Mouse (Mus musculus) adipocyte (in vitro differentiated cells): Measurements from ENCODE around the gene Rdh16.
"Not testable (repeated sequence)": the region's sequence is repeated elsewhere in the genome, so short reads cannot be mapped to it uniquely, and the experiment has no call there.

Source experiments
- DNase-seq: peaks from one replicate; pipeline ENCODE4 v3.0.0-alpha.2; 2016; ENCODE audit warnings: low spot score

The Rdh16 gene

GRCm38 (mm10) chr10:127800891-127801290 is at the start of gene Rdh16:
Gene Rdh16, plus strand, starts transcription at chr10:127801152.
- DNase-seq, result no peak

- DNase-seq, result no peak
Observed at GRCm38 (mm10) chr10:127751548-127751947, 49.4 kb upstream of the Rdh16 start, which contains the start of gene Gpr182. Gene Gpr182, minus strand, starts transcription at chr10:127751732.

- peak; percentile 24 for DNase-seq
Observed at GRCm38 (mm10) chr10:127754566-127755166, 46.3 kb upstream of the Rdh16 start.

GRCm38 (mm10) chr10:127755246-127755645 is 45.7 kb upstream of the Rdh16 start:
- peak; percentile 69 for DNase-seq

- no peak for DNase-seq
Observed at GRCm38 (mm10) chr10:127755770-127756468, 45.0 kb upstream of the Rdh16 start.

- DNase-seq, result no peak
Observed at GRCm38 (mm10) chr10:127759181-127760110, 41.5 kb upstream of the Rdh16 start, which contains the start of the genes Rdh1 and Rdh16f1. Gene Rdh1, plus strand, starts transcription at chr10:127759721. Gene Rdh16f1, plus strand, starts transcription at chr10:127759787.

GRCm38 (mm10) chr10:127762926-127763325 is 38.0 kb upstream of the Rdh16 start:
- not testable (repeated sequence) for DNase-seq

GRCm38 (mm10) chr10:127763914-127764680 is 36.9 kb upstream of the Rdh16 start:
- DNase-seq, result no peak

GRCm38 (mm10) chr10:127766564-127766963 is 34.4 kb upstream of the Rdh16 start:
- DNase-seq, result no peak

- DNase-seq, result no peak
Observed at GRCm38 (mm10) chr10:127776011-127776410, 24.9 kb upstream of the Rdh16 start, which contains the start of gene Rdh9. Gene Rdh9, plus strand, starts transcription at chr10:127776386.

GRCm38 (mm10) chr10:127782321-127782720 is 18.6 kb upstream of the Rdh16 start:
- not testable (repeated sequence) for DNase-seq

GRCm38 (mm10) chr10:127785411-127785810 is 15.5 kb upstream of the Rdh16 start:
- not testable (repeated sequence) for DNase-seq

- DNase-seq, result no peak
Observed at GRCm38 (mm10) chr10:127799295-127799694, 1.7 kb upstream of the Rdh16 start.

GRCm38 (mm10) chr10:127801612-127802011 is 660 bp downstream of the Rdh16 start:
- DNase-seq, result no peak

- no peak for DNase-seq
Observed at GRCm38 (mm10) chr10:127802236-127802635, 1.3 kb downstream of the Rdh16 start.

GRCm38 (mm10) chr10:127804416-127804815 is 3.5 kb downstream of the Rdh16 start:
- no peak for DNase-seq

- no peak for DNase-seq
Observed at GRCm38 (mm10) chr10:127815888-127816287, 14.9 kb downstream of the Rdh16 start.

- DNase-seq, result not testable (repeated sequence)
Observed at GRCm38 (mm10) chr10:127817268-127817910, 16.4 kb downstream of the Rdh16 start.

- DNase-seq, result not testable (repeated sequence)
Observed at GRCm38 (mm10) chr10:127821806-127822205, 20.9 kb downstream of the Rdh16 start.

- DNase-seq, result peak; percentile 69
Observed at GRCm38 (mm10) chr10:127825386-127825785, 24.4 kb downstream of the Rdh16 start.

- no peak for DNase-seq
Observed at GRCm38 (mm10) chr10:127829121-127829520, 28.2 kb downstream of the Rdh16 start.
